Mouse (Mus musculus) fat pad, adult 2 months (tissue): Measurements from ENCODE around the gene Shank1.
"Not testable (repeated sequence)": the region's sequence is repeated elsewhere in the genome, so short reads cannot be mapped to it uniquely, and the experiment has no call there.

Experiments used
- DNase-seq: peaks from one replicate; pipeline ENCODE4 v3.0.0-alpha.2; 2011; ENCODE audit warnings: low read depth, low spot score; ENCODE audit errors: extremely low read depth

The Shank1 gene

DNA sequence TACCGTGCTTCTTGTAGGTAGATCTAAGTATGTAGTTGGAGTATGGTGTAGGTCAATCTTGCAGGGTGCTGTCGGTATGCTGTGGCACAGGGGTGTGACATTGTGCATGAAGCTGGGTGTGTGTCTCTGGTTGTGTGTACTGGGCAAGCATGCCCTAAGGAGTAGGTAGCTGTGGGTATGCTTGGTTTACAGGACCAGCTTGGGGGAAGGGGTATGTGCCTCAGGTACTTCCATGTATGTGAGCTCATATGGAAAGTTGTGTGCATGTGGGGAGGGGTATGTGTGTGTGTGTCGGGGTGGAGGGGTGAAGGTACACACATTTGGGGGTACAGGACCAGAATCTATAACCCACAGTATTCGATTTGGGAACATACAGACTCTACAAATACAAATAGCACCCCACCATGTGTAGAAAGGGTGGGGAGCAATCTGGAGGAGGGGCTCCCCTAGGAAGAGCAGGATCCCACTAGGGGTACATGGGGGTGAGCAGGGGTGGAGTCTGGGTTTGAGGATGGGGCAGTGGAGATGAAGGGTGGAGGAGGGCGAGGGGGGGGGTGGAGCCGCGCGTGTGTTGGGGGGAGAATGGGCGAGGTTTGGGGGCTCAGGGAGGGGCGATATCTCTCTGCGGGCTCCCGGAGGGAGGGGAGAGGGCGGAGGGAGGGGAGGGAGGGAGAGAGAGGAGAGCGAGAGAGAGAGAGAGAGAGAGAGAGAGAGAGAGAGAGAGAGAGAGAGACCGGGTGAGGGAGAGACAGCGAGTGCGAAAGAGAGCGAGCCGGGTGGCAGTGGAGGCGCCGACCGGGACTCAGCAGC lies at the start of gene Shank1:
TSS of gene Shank1 (plus strand) at position 779 of the 810 bp plus-strand sequence.
- DNase-seq: no peak

DNA sequence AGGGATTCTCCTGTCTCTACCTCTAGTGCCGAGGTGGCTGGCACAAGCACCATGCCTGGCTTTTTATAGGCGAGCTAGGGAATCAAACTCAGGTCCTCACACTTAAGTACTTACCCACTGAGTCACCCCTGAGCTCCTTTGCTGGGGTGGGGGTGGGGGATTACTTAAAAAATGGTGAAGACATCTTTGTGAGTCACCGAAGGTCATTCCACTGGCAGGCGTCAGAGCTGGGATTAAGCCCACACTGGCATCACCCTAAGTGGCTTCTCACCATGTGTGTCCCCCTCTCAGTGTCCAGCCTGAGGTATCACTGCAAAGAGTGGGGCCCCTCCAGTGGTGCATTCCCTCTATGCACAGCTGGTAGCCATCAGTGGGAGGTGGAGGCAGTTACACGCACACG lies 49.6 kb upstream of the Shank1 start:
- no peak for DNase-seq

DNA sequence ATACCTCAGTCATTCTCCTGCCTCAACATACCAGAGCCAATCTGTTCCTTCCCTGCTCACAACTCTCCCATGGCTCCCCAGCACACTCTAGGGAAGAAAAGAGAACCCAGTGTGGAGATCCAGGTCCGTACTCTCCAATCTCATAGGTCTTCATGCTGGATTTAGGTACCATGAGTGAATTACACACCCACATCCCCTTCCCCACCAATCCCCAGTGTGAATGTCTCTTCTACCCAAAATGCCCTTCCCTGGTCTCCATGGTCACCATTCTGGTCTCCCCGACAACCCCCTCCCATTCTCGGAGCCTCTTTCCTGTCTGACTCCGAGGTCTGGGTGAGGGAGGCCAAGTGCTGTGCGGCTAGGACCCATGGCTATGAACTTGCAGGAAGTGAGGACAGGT lies 48.9 kb upstream of the Shank1 start, which contains the start of gene Gm15517:
TSS of gene Gm15517 (plus strand) at position 301 of the 400 bp plus-strand sequence.
- no peak for DNase-seq

DNA sequence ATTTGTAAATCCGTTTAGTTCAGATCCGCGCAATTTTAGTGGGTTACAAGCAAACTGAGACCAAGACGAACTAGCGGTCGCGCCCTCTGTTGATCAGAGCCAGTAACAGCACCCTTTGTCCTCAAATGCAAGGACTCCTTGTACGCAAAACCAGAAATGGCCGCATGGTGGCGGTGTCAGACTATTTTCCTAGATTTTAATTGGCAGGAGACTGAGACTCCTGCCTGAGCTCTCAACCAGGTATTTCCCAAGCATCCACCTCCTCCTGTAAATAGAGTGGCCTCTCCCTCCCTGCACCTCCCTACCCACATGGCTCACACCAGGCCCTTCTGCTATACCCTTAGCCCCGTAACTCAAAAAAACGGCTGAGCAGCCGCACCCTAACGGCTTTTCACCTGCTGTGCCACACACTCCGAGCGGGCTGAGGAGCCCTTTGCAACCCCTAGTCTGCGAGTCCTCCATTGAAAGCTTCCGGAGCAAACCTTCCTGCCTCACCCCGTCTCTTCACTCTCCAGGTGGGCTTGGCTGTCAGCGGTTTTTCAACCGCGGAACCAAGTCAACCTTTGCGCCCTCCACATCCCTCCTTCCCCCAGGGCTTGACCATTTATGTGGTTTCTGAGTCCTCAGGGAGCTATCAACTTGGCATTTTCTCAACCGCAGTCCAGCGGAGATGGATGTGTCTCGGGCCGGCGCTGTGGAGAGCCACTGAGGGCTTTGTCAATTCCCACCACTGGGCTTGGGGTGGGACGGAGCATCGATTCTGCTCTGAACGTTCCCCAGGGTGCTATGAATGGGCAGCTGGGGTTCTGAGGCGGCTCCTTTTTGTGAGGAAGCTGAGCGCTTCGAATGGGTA lies 47.0 kb upstream of the Shank1 start:
- DNase-seq: peak; percentile 40

DNA sequence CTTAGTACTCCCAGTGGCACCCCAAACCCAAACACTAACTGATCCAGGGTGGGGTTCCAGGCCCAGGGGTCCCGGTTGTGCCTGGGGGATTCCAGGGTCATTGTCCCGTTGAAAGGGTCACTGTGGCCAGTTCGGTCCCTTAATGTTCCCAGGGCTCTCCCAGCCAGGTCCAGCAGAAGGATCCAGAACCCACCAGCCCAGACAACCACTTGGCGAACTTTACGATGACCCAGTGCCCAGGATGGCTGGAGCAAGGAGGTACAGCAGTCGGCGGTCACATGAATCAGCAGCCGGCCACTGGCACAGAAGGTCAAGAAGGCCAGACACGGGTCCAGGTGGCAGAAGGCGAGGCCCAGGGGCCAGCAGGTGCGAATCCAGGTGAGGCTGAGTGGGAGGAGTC lies 41.9 kb upstream of the Shank1 start:
- DNase-seq: no peak

DNA sequence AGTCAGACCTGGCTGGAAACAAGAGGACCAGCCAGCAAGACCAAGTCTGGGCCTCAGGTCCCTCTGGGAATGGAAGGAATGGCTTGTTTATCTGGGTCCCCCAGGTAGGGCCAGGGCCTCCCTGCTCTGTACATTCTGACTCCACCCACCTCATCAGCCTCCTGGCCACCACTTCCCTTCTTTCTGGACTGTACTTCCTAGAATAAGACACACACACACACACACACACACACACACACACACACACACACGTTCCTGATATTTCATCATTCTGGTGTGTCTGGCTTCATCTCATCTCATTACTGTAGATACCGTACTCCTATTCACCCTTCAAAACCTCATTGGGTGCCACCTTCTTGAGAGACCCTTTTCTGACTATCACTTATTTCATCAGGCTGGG lies 40.7 kb upstream of the Shank1 start:
- DNase-seq: no peak

DNA sequence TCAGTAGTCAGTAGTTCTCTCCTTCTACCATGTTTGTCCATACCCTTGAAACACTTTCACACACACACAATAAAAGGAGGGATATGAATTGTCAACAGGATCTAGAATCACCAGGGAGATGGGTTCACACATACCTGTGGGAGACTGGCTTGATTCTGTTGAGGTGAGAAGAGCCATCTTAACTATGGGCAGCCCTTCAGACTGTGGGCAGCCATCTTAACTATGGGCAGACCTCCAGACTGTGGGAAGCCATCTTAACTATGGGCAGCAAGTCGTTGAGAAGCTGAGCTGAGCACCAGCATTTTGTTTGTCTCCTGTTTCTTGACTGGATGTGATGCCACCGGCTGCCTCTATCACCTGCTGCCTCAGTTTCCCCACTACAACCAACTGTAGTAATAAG lies 38.7 kb upstream of the Shank1 start:
- DNase-seq: no peak

DNA sequence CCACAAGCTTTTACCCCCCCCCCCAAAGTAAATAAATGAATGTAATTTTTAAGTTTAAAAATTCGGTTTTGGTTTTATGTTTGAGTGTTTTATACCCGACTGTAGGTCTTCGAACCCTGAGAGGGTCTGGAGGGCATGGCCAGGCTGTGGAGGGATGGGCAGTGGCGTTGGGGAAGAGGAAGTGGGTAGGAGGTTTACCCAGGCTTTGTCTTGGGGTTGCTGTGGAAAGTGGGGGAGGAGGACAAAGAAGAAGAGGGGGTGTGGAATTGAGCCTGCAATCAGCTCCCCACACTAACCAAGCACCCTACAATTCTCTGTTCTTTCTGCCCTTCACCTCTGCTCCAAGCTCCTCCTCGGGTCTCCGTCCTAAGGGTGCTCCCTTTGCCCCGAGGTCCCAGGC lies 37.5 kb upstream of the Shank1 start:
- no peak for DNase-seq

DNA sequence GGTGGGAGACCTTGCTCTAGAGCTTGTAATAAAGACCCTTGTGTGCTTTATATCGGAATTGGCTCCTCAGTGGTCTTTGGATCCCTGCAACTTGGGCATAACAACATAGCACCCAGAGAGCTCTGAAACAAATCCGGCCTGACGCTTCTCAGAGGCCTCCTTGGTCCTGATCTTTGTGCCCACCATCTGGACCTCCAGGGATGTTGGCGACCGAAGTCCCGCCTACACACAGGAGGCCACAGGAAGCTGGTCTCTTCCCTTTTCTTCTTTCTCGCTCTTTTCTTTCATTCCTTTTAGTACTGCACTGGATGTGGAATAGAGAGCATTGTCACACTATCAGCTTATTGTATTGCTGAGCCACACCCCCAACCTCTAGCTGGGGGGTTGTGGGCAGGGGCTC lies 36.6 kb upstream of the Shank1 start:
- no peak for DNase-seq

DNA sequence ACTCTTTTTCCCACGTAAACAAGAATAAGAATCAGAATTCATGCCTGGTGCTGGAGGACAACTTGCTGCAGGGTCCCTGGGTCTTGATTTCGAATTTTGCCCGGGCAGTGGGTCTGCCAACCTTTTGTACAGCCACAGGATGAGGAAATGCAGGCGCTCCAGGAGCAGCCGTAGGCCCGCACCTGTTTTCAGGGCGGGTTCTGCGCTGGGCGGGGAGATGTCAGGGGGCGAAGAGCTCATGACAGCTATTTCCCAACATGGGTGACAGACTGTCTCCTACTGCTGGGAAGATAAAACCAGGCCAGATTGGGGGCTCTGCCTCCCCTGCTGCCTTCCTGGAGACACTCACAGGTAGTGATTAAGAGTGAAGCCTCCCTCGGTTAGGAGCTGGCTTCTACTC lies 36.0 kb upstream of the Shank1 start:
- DNase-seq: no peak

DNA sequence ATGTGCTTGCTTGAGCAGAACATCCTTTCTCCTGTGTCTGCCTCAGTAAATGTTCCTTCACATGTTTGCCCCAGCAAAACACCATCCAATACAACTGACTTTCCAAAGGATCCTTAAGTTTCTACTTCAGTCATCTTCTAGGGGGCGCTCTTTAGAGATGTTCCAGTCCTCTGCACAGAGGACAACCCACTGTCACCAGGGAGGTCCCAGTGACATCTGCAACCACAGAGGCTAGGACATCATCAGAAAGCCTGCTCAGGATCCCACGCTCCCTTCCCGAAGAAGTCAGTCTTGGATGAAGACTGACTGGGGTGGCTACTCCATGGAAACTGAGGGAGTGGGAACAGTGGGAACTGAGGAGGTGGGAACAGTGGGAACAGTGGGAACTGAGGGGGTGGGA lies 34.5 kb upstream of the Shank1 start:
- no peak for DNase-seq

DNA sequence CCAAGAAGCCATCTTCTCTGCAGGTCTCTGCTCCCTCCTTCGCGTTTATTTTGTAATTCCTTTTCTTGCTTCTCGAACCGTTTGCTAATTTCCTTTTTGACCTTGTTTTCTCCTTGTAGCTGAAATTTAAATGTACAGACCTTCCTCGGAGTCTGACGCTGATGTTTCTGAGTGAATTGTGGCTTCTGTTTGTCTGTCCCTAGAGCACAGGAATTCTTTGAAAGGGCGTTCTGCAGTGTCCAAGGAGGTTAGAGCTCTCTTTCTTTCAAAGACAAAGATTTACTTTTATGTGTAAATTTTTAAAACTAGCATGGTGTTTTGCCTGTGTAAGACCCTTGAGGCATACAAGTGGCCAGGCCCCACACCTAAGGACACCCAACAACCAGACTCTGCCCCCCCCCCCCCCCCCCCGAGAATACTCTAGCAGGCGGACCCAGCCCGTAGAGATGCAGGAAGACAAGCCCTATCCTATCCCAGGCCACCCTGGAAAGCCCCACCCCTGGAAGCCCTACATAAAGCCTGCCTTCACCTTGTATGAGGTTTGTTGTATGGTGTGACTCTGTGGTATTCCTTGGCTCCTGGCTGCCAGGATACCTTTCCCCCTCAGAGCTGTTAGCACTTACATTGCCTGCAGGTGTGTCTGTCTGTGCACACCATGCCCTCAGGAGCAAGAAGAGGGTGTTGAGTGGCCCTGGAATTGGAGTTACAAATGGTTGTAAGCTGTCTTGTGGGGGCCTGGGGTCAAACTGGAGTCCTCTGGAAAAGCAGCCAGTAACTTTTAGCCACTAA lies 33.4 kb upstream of the Shank1 start:
- no peak for DNase-seq

DNA sequence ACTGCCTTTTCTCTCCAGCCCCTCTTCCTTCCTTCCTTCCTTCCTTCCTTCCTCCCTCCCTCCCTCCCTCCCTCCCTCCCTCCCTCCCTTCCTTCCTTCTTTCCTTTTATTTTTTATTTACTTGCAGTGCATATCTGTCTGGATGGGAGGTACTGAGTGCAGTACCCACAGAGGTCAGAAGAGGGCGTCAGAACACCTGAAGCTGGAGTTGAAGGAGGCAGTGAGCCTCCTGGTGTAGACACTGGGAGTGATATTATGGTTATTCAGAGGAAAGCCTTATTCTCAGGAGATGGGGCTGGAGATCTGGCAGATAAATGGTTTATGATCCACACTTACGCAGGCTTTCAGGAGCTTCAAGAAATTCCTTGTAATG lies 32.8 kb upstream of the Shank1 start:
- no peak for DNase-seq

DNA sequence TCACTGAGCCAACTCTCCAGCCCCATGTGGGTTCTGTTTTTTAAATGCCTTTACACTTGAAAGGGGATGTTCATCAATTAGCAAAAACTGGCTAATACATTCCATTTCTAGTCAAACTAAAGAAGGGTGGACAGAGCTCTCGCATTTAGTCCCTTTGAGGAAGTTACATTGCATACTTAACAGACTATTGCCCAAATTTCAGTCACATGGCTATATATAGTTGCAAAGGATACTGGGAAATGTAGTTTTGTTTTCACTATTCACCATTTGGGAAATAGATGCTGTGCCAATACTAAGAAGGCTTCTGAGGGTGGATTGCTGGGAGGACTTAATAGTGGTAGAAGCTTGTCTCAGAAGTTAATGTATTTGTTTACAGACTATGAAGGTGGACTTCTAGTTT lies 29.1 kb upstream of the Shank1 start:
- no peak for DNase-seq

DNA sequence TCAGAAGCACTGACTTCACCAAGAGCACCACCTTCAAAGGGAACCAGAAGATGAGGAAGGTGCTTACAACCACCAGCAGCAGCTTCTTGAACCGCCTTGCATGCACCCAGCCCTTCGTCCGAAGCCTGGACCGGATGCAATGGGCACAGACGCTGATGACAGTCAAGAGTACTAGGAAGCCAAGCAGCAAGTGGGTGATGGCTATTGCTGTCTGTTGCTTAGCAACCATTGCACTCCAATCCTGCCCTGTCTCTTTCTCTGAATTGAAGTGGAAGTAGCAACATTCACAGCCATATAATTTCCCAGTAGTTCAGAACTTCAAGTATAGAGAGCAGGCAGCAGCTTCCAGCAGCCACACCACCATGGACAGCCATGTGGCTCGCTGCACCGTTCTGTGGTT lies 28.5 kb upstream of the Shank1 start:
- no peak for DNase-seq

DNA sequence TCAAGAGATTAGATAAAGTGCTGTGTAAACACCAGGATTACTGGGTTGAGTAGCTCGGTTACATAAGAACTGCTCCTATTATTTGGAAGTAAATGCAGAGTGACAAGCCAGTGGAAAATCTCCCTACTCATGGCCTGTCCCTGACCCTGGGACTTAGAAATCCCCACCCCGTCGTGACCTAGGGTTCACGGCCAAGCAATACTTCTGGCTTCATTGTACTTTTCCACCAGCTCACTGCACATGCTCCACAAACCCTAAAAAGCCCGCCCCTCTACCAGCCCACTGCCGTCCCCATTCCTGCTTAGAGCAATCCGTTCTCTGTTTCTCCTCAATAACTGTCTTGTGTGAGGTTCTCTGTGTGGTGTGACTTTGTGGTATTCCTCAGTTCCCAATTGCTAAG lies 22.3 kb upstream of the Shank1 start:
- DNase-seq: no peak

DNA sequence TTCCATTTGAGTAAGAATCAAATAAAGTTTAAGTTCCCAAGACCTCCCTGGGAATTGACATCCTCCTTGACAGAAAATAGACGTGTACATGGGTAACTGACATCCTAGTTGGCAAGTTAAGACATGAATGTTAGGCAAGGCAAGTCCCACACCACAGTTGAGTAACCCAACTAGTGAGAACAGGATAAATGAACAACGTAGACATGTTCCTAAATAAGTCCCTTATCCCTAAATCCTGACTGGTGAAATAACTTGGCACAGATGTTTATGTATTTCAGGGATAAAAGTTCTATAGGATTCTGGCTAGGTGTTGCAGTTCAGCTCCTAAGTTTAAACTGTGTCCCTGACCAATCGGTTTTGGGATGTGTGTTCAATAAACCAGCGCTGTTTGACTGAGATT lies 19.1 kb upstream of the Shank1 start:
- DNase-seq: peak; percentile 88

DNA sequence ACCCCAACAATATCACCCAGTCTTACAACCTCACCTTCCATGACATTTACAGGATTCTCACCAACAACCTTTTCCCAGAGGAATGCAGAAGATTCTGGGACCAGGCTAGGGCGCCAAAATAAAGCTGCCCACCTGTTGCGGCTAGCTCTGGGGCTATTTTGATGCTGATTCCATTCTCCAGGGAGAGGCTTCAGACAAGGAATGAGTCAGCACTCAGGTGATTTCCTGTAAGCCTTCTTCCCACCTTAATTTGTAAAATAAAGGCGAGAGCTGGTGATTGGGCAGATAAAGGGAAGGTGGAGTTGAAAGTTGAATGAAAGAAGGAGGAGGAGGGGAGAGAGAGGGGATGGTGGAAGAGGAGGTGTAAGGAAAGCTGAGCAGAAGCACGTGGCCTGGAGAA lies 18.6 kb upstream of the Shank1 start:
- no peak for DNase-seq

DNA sequence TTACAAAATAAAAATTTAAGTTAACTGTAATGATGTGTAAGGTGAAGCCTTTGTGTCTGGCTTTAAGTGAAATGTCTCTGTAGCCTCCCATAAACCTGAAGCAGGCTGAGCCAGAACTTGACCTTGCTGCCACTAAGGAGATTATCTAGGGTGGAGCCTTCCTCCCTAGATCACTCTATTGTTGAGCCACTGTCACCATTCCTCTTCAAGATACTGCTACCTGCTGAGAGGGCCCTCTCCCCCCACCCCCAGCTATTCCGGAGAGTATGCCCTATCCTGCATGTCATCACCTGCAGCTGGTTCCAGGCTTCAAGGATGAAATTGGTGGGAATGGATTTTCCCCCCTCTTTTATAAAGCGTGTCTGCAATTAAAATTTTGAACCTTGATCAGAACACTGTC lies 12.6 kb upstream of the Shank1 start:
- DNase-seq: not testable (repeated sequence)

DNA sequence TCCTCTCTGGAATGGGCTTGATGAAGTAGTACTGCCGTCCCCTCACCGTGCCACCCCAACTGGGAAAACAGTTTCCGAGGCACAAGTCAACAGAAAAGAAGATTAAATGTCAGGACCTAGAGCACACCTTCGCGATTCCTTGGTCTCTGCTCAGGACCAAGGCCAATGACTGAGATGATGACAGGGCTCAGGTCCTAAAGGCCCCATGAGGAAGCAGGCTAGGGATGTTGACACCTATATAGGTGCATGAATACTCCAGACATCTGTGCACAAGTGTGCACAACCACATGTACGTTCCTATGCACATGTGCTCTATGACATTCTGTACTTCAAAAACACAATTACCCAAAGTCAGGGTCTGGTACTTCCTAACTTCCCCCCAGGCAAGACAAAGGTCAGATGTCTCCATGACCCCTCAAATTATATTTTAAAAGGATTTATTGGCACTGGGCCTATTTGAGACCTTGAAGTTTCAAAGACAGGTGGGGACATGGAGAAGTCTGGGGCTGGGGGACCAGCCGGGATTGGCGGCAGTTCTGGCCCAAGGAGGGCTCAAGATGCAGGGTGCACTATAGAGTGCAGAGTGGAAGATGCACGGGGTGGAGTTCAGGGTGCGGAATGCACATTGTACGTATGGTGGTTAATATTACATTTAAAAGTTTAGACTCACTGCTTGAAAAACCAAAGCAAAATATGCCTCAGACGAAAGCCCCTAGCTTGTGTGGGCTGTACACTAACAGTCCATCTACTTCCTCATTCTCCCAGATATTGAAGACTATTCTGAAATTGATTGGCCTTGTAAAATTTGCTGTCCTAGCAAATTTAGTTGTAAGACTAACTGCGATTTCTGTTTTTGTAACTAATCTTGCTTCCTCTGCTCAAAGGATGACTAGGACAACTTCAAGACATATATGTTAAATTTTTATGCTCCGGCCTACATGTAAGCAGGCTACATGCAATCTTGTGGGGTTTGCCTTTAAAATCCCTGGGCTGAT lies 6.4 kb upstream of the Shank1 start:
- DNase-seq: no peak
